Mouse (Mus musculus) hindbrain, embryonic 12.5 days (tissue): Measurements from ENCODE around the gene Acbd6. TPM values are rescaled to one million over a fixed set of nuclear protein-coding genes. Genes with fewer than 3 reads are reported as not detected.

Source experiments
- ATAC-seq: fragments of 200-750 bp; cut with Nextera tagmentation; 2 replicates; pipeline ENCODE4 v1.8.0; 2017; ENCODE audit warnings: moderate TSS enrichment; ENCODE audit not compliant: low FRiP score
- H3K27ac ChIP-seq: fragments of 300-500 bp; sonication (generic); 2 replicates; pipeline ENCODE4 v1.5.1; 2016; ENCODE audit warnings: mild to moderate bottlenecking
- H3K27me3 ChIP-seq: fragments of 300-500 bp; sonication (generic); 2 replicates; pipeline ENCODE4 v1.6.1; 2016; ENCODE audit warnings: mild to moderate bottlenecking
- H3K36me3 ChIP-seq: fragments of 300-500 bp; sonication (generic); 2 replicates; pipeline ENCODE4 v1.6.1; 2016; ENCODE audit warnings: mild to moderate bottlenecking
- H3K4me1 ChIP-seq: fragments of 300-500 bp; sonication (generic); 2 replicates; pipeline ENCODE4 v1.6.1; 2016
- H3K4me2 ChIP-seq: fragments of 300-500 bp; sonication (generic); replicated peaks from 2 replicates; pipeline ENCODE4 v1.6.1; 2016; ENCODE audit warnings: mild to moderate bottlenecking
- H3K4me3 ChIP-seq: fragments of 300-500 bp; sonication (generic); 2 replicates; pipeline ENCODE4 v1.5.1; 2016; ENCODE audit warnings: mild to moderate bottlenecking
- H3K9ac ChIP-seq: fragments of 300-500 bp; sonication (generic); 2 replicates; pipeline ENCODE4 v1.6.1; 2016; ENCODE audit warnings: mild to moderate bottlenecking, moderate library complexity
- H3K9me3 ChIP-seq: fragments of 300-500 bp; sonication (generic); replicated peaks from 2 replicates; pipeline ENCODE4 v1.6.1; 2016; ENCODE audit warnings: mild to moderate bottlenecking
- WGBS: fragments of 180-500 bp; shearing (Covaris S2); methylation state at CpG from one replicate; pipeline ENCODE4 v1.1.7; 2016; 5-methylcytosine and 5-hydroxymethylcytosine counted together
- polyA plus RNA-seq: library from polyadenylated mRNA; unstranded; fragments of >200 nt; fragmentation: Nextera tagmentation; extraction: Ambion mirVana; gene quantifications from 2 replicates; pipeline ENCODE4 v1.2.1, GENCODE M21; 2016

Acbd6 gene
- polyA plus RNA-seq, 1 experiment from 2014 or later = 91.9 TPM

- peak overlapping the region; percentile 8; the same call in 1 of the 2 replicates for H3K4me3 ChIP-seq
- ATAC-seq = no peak
These were observed 178.3 kb downstream of the Acbd6 start for GRCm38 (mm10) chr1:155736096-155736825.

GRCm38 (mm10) chr1:155737017-155737808, 179.3 kb downstream of the Acbd6 start:
- Histone ChIP-seq H3K4me2 (peak overlapping the region; percentile 21), H3K36me3 (no peaks in the 10 kb centered on the region), H3K27me3 (peaks cover 98% of the 10 kb centered on the region), H3K4me3 (peak overlapping the region; percentile 8), H3K9me3 (no peaks in the 10 kb centered on the region), H3K9ac (no peak overlapping the region), H3K4me1 (peaks cover 18% of the 10 kb centered on the region), H3K27ac (no peak overlapping the region)
- under 1% methylated on average over 57 of the region's 58 CpGs for WGBS
- no peak for ATAC-seq

More at GRCm38 (mm10) chr1:155736096-155736825, 178.3 kb downstream of the Acbd6 start:
- Histone ChIP-seq H3K27ac (no peak overlapping the region), H3K9me3 (no peaks in the 10 kb centered on the region), H3K4me2 (no peak overlapping the region), H3K4me1 (peaks cover 8% of the 10 kb centered on the region), H3K36me3 (no peaks in the 10 kb centered on the region), H3K9ac (no peak overlapping the region), H3K27me3 (peaks cover 98% of the 10 kb centered on the region)
- WGBS = under 1% methylated on average over 26 of the region's 26 CpGs

GRCm38 (mm10) chr1:155737809-155738383, 180.0 kb downstream of the Acbd6 start:
- no peak overlapping the region for H3K27ac ChIP-seq
- no peaks in the 10 kb centered on the region for H3K36me3 ChIP-seq
- no peaks in the 10 kb centered on the region for H3K9me3 ChIP-seq
- ATAC-seq = no peak
- WGBS = under 1% methylated on average over 25 of the region's 25 CpGs
- peaks cover 98% of the 10 kb centered on the region for H3K27me3 ChIP-seq
- peaks cover 25% of the 10 kb centered on the region for H3K4me1 ChIP-seq
- no peak overlapping the region for H3K4me2 ChIP-seq
- H3K9ac ChIP-seq = no peak overlapping the region
- peak overlapping the region; percentile 8; the same call in 1 of the 2 replicates for H3K4me3 ChIP-seq

Other genes with a start within 250 kb of the Acbd6 start
- 29.3 and 31.1 TPM in 2 replicates for gene Xpr1, start 140.7 kb upstream of the Acbd6 start, polyA plus RNA-seq
- gene Lhx4, start 193.6 kb downstream of the Acbd6 start, polyA plus RNA-seq = 8.6 and 9.7 TPM in 2 replicates